Mouse (Mus musculus): ENCODE measurements around the gene Ankrd6.

Ankrd6 gene

GRCm38 (mm10) chr4:32905913-32906312 lies 44.7 kb downstream of the Ankrd6 start:
- DNase-seq (ENCODE audit: low read depth, low spot score): no peak

- DNase-seq (ENCODE audit: low read depth, low spot score): no peak
Measured at GRCm38 (mm10) chr4:32905381-32905780, 45.3 kb downstream of the Ankrd6 start.

- no peak for DNase-seq (ENCODE audit: low read depth, low spot score)
Measured at GRCm38 (mm10) chr4:32903826-32904225, 46.8 kb downstream of the Ankrd6 start.

GRCm38 (mm10) chr4:32899051-32899450 lies 51.6 kb downstream of the Ankrd6 start:
- no peak for DNase-seq (ENCODE audit: low read depth, low spot score)

- peak; percentile 24 for DNase-seq (ENCODE audit: low read depth, low spot score)
Measured at GRCm38 (mm10) chr4:32891341-32891740, 59.3 kb downstream of the Ankrd6 start.

GRCm38 (mm10) chr4:32890735-32891098 lies 59.9 kb downstream of the Ankrd6 start:
- no peak for DNase-seq (ENCODE audit: low read depth, low spot score)

GRCm38 (mm10) chr4:32889996-32890734 lies 60.5 kb downstream of the Ankrd6 start:
- DNase-seq (ENCODE audit: low read depth, low spot score): no peak

- DNase-seq (ENCODE audit: low read depth, low spot score): no peak
Measured at GRCm38 (mm10) chr4:32889246-32889645, 61.4 kb downstream of the Ankrd6 start.

GRCm38 (mm10) chr4:32886479-32886878 lies 64.2 kb downstream of the Ankrd6 start:
- DNase-seq (ENCODE audit: low read depth, low spot score): no peak

- no peak for DNase-seq (ENCODE audit: low read depth, low spot score)
Measured at GRCm38 (mm10) chr4:32884599-32884998, 66.0 kb downstream of the Ankrd6 start.

- DNase-seq (ENCODE audit: low read depth, low spot score): no peak
Measured at GRCm38 (mm10) chr4:32881001-32881400, 69.6 kb downstream of the Ankrd6 start.

GRCm38 (mm10) chr4:32874669-32875068 lies 76.0 kb downstream of the Ankrd6 start:
- DNase-seq (ENCODE audit: low read depth, low spot score): no peak

GRCm38 (mm10) chr4:32872189-32872749 lies 78.4 kb downstream of the Ankrd6 start:
- peak; percentile 21 for DNase-seq (ENCODE audit: low read depth, low spot score)

GRCm38 (mm10) chr4:32869370-32869769 lies 81.3 kb downstream of the Ankrd6 start:
- DNase-seq (ENCODE audit: low read depth, low spot score): no peak

- no peak for DNase-seq (ENCODE audit: low read depth, low spot score)
Measured at GRCm38 (mm10) chr4:32868858-32869257, 81.8 kb downstream of the Ankrd6 start.

GRCm38 (mm10) chr4:32868437-32868836 lies 82.2 kb downstream of the Ankrd6 start:
- no peak for DNase-seq (ENCODE audit: low read depth, low spot score)

- peak; percentile 35 for DNase-seq (ENCODE audit: low read depth, low spot score)
Measured at GRCm38 (mm10) chr4:32867460-32867859, 83.2 kb downstream of the Ankrd6 start.

- no peak for DNase-seq (ENCODE audit: low read depth, low spot score)
Measured at GRCm38 (mm10) chr4:32864867-32865242, 85.8 kb downstream of the Ankrd6 start.

GRCm38 (mm10) chr4:32864131-32864866 lies 86.3 kb downstream of the Ankrd6 start:
- DNase-seq (ENCODE audit: low read depth, low spot score): peak; percentile 48

GRCm38 (mm10) chr4:32863447-32864130 lies 87.1 kb downstream of the Ankrd6 start:
- peak; percentile 34 for DNase-seq (ENCODE audit: low read depth, low spot score)

- DNase-seq (ENCODE audit: low read depth, low spot score): no peak
Measured at GRCm38 (mm10) chr4:32862751-32863446, 87.7 kb downstream of the Ankrd6 start.
